In the genomic region with DNA sequence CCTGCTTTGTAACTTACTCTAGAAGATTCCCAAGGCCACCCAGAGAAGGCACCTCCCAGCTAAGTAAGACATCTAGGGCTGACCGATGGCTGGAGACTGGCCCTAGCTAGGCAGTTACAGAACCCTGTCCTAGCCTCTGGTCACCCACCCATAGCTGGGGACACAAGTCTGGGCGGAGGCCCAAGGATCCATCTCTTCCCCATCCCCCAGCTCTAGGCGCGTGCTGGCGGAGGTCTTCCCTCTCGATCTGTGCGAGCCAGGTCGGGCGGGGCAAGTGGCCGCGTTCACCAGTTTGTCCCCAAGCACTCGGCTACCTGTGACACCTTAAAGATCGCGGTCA, we compare ENCODE assay signal across 9 mouse cellular contexts. TPM values are rescaled to one million over a fixed set of nuclear protein-coding genes. Genes with fewer than 3 reads are reported as not detected.
DNase-seq lines count a peak whose midpoint lies in the region; ATAC-seq and TF ChIP-seq lines count a peak whose summit lies in the region.
"Had no signal": no experiment of that assay in that cellular context is flagged by ENCODE, and none has a peak within 500 bp of the region (broad histone marks: within the 10 kb centered on the region; RNA-seq: fewer than 3 reads in every experiment).

No protein-coding gene starts in this region.

- TF ChIP-seq CTCF in intestine, postnatal 0 days (IDR thresholded peaks at IDR 0.05; ENCODE audit: low read depth) = no peak

- peak overlapping the region; percentile 55 for H3K4me3 ChIP-seq in erythroblast, embryonic 14.5 days (replicated peaks)
- peak overlapping the region; percentile 58 for H3K4me3 ChIP-seq in intestine, postnatal 0 days (ENCODE audit: low read depth, low read length)
- peak overlapping the region; percentile 45 for H3K4me3 ChIP-seq in midbrain, embryonic 11.5 days (ENCODE audit: low read depth, low read length)

- peak overlapping the region; percentile 50; the same call in 1 of the 2 replicates for H3K9ac ChIP-seq in intestine, postnatal 0 days (ENCODE audit: low read depth, low read length)
- H3K9ac ChIP-seq in midbrain, embryonic 11.5 days (ENCODE audit: low read length) = peak overlapping the region; percentile 54

- no peaks in the 10 kb centered on the region for H3K9me3 ChIP-seq in erythroblast, embryonic 14.5 days (ENCODE audit: control insufficient read depth, low read length)
- H3K9me3 ChIP-seq in intestine, postnatal 0 days (ENCODE audit: control insufficient read depth) = no peaks in the 10 kb centered on the region
- no peaks in the 10 kb centered on the region for H3K9me3 ChIP-seq in midbrain, embryonic 11.5 days (ENCODE audit: control insufficient read depth, low read length)

- no peak overlapping the region for H3K27ac ChIP-seq in intestine, postnatal 0 days (ENCODE audit: low read depth, low read length)
- no peak overlapping the region for H3K27ac ChIP-seq in midbrain, embryonic 11.5 days (ENCODE audit: low read depth, low read length)

- H3K36me3 ChIP-seq in erythroblast, embryonic 14.5 days (ENCODE audit: control insufficient read depth) = peaks cover 2% of the 10 kb centered on the region; the same call in 1 of the 2 replicates
- no peaks in the 10 kb centered on the region for H3K36me3 ChIP-seq in intestine, postnatal 0 days (ENCODE audit: control insufficient read depth, insufficient read depth)
- H3K36me3 ChIP-seq in midbrain, embryonic 11.5 days (ENCODE audit: control insufficient read depth, insufficient read depth, low read length) = no peaks in the 10 kb centered on the region

- H3K27me3 ChIP-seq in erythroblast, embryonic 14.5 days (ENCODE audit: control insufficient read depth) = peaks cover 29% of the 10 kb centered on the region
- H3K27me3 ChIP-seq in intestine, postnatal 0 days (replicated peaks; ENCODE audit: control insufficient read depth, insufficient read depth, low read length) = no peaks in the 10 kb centered on the region
- peaks cover 8% of the 10 kb centered on the region for H3K27me3 ChIP-seq in midbrain, embryonic 11.5 days (ENCODE audit: control insufficient read depth, insufficient read depth, low read length)

- peak; percentile 6 to 11 for DNase-seq in urinary bladder, postnatal 36 days (ENCODE audit: low spot score in 2 of 2)
- DNase-seq in urinary bladder, adult 18-20 months (ENCODE audit: low spot score in 2 of 2) = no peak
- DNase-seq in midbrain, embryonic 11.5 days (ENCODE audit: low spot score, missing footprints) = peak; percentile 94
- DNase-seq in gastrocnemius, postnatal 25 days = no peak

- H3K4me1 ChIP-seq in erythroblast, embryonic 14.5 days (ENCODE audit: control insufficient read depth) = peaks cover 14% of the 10 kb centered on the region
- H3K4me1 ChIP-seq in intestine, postnatal 0 days (replicated peaks; ENCODE audit: control insufficient read depth, insufficient read depth, low read length) = 0 out of 2 replicates have a peak, but pooled peaks cover 6% of the 10 kb centered on the region
- peaks cover 4% of the 10 kb centered on the region; the same call in 1 of the 2 replicates for H3K4me1 ChIP-seq in midbrain, embryonic 11.5 days (ENCODE audit: control insufficient read depth, insufficient read depth, low read length)

- ATAC-seq in erythroblast, adult 5-6 weeks (replicated peaks; ENCODE audit: low FRiP score, poor library complexity, severe bottlenecking) = no peak
- ATAC-seq in intestine, postnatal 0 days = 0 out of 2 replicates have a peak, but pooled peaks have one; percentile 20
- ATAC-seq in midbrain, embryonic 11.5 days (ENCODE audit: low FRiP score) = peak; percentile 39
- ATAC-seq in erythroid progenitor cell, adult 5-6 weeks (replicated peaks; ENCODE audit: low FRiP score, poor library complexity, severe bottlenecking) = no peak

- H3K4me2 ChIP-seq in intestine, postnatal 0 days (replicated peaks; ENCODE audit: low read depth) = peak overlapping the region; percentile 92
- H3K4me2 ChIP-seq in midbrain, embryonic 11.5 days = peak overlapping the region; percentile 70

- 2% methylated on average over 14 of the region's 14 CpGs for WGBS in intestine, postnatal 0 days
- 2% methylated on average over 14 of the region's 14 CpGs for WGBS in midbrain, embryonic 11.5 days

RNA-seq across cellular contexts. Expression of a gene that starts 0.5 kb away (rescaled TPM):
- 0.01 TPM in 1 of 2 replicates, not detected in the other for polyA plus RNA-seq in erythroblast, embryonic 14.5 days (2012)
- total RNA-seq in erythroblast, adult 5-6 weeks (2015; ENCODE audit: low replicate concordance) = not detected in 2 replicates
- not detected in 2 replicates for total RNA-seq in erythroblast, adult 5-6 weeks (2017; ENCODE audit: low replicate concordance)
- 2.1 TPM in 2 replicates for polyA plus RNA-seq in intestine, postnatal 0 days (2015; fragmentation: Nextera tagmentation; extraction: Ambion mirVana)
- 2.7 and 2.8 TPM in 2 replicates for polyA plus RNA-seq in midbrain, embryonic 11.5 days (2014; fragmentation: Nextera tagmentation; extraction: Ambion mirVana)
- not detected in 2 replicates for total RNA-seq in erythroid progenitor cell, adult 5-6 weeks (2015; ENCODE audit: low replicate concordance)
- total RNA-seq in erythroid progenitor cell, adult 5-6 weeks (2017; ENCODE audit: low replicate concordance) = not detected in 2 replicates
- total RNA-seq in gastrocnemius, postnatal 25 days (2021) = under 1 TPM; 0.18 to 0.32 TPM

RNA-seq across cellular contexts. Expression of a gene that starts 40.1 kb away (rescaled TPM):
- not detected in 2 replicates for polyA plus RNA-seq in erythroblast, embryonic 14.5 days (2012)
- not detected in 2 replicates for total RNA-seq in erythroblast, adult 5-6 weeks (2015; ENCODE audit: low replicate concordance)
- total RNA-seq in erythroblast, adult 5-6 weeks (2017; ENCODE audit: low replicate concordance) = not detected in 2 replicates
- polyA plus RNA-seq in intestine, postnatal 0 days (2015; fragmentation: Nextera tagmentation; extraction: Ambion mirVana) = not detected in 2 replicates
- not detected in 2 replicates for polyA plus RNA-seq in midbrain, embryonic 11.5 days (2014; fragmentation: Nextera tagmentation; extraction: Ambion mirVana)
- total RNA-seq in erythroid progenitor cell, adult 5-6 weeks (2015; ENCODE audit: low replicate concordance) = not detected in 2 replicates
- total RNA-seq in erythroid progenitor cell, adult 5-6 weeks (2017; ENCODE audit: low replicate concordance) = not detected in 2 replicates
- not detected for total RNA-seq in gastrocnemius, postnatal 25 days (2021)
- total RNA-seq: heart, postnatal 14 days had no signal

RNA-seq across cellular contexts. Expression of a gene that starts 49.2 kb away (rescaled TPM):
- not detected in 2 replicates for polyA plus RNA-seq in erythroblast, embryonic 14.5 days (2012)
- not detected in 2 replicates for total RNA-seq in erythroblast, adult 5-6 weeks (2015; ENCODE audit: low replicate concordance)
- total RNA-seq in erythroblast, adult 5-6 weeks (2017; ENCODE audit: low replicate concordance) = not detected in 2 replicates
- polyA plus RNA-seq in intestine, postnatal 0 days (2015; fragmentation: Nextera tagmentation; extraction: Ambion mirVana) = not detected in 2 replicates
- polyA plus RNA-seq in midbrain, embryonic 11.5 days (2014; fragmentation: Nextera tagmentation; extraction: Ambion mirVana) = not detected in 2 replicates
- not detected in 2 replicates for total RNA-seq in erythroid progenitor cell, adult 5-6 weeks (2015; ENCODE audit: low replicate concordance)
- not detected in 2 replicates for total RNA-seq in erythroid progenitor cell, adult 5-6 weeks (2017; ENCODE audit: low replicate concordance)
- not detected for total RNA-seq in gastrocnemius, postnatal 25 days (2021)
- total RNA-seq: heart, postnatal 14 days had no signal

RNA-seq across cellular contexts. Expression of a gene that starts 55.2 kb away (rescaled TPM):
- not detected in 2 replicates for polyA plus RNA-seq in erythroblast, embryonic 14.5 days (2012)
- total RNA-seq in erythroblast, adult 5-6 weeks (2015; ENCODE audit: low replicate concordance) = not detected in 2 replicates
- total RNA-seq in erythroblast, adult 5-6 weeks (2017; ENCODE audit: low replicate concordance) = not detected in 2 replicates
- polyA plus RNA-seq in intestine, postnatal 0 days (2015; fragmentation: Nextera tagmentation; extraction: Ambion mirVana) = not detected in 2 replicates
- polyA plus RNA-seq in midbrain, embryonic 11.5 days (2014; fragmentation: Nextera tagmentation; extraction: Ambion mirVana) = not detected in 2 replicates
- total RNA-seq in erythroid progenitor cell, adult 5-6 weeks (2015; ENCODE audit: low replicate concordance) = not detected in 2 replicates
- total RNA-seq in erythroid progenitor cell, adult 5-6 weeks (2017; ENCODE audit: low replicate concordance) = not detected in 2 replicates
- total RNA-seq in gastrocnemius, postnatal 25 days (2021) = not detected
- total RNA-seq: heart, postnatal 14 days had no signal

Comparison
In these comparisons a context has a peak if more than half of its experiments do, and no peak if none do; other contexts are left out.
1. DNase-seq: peak in urinary bladder, postnatal 36 days (2 of 2) and midbrain, embryonic 11.5 days (single experiment); none in urinary bladder, adult 18-20 months (0 of 2) and gastrocnemius, postnatal 25 days (single experiment).
2. ATAC-seq: peak in intestine, postnatal 0 days (single experiment) and midbrain, embryonic 11.5 days (single experiment); none in erythroblast, adult 5-6 weeks (single experiment) and erythroid progenitor cell, adult 5-6 weeks (single experiment).
3. Peak in every context shown above with its lines, with median percentiles within 50 percentile points of each other: H3K4me3 ChIP-seq.